Mouse (Mus musculus) lung, postnatal 0 days (tissue): ENCODE measurements at regions not wholly inside any gene's neighbourhood (a gene's known extent, or its start where the extent isn't known, plus 50 kb on each side); places are given as distances from the start of the nearest gene placed in this dataset.

ENCODE experiments used
- ATAC-seq: fragments of 200-750 bp; cut with Nextera tagmentation; 2 replicates; pipeline ENCODE4 v1.8.0; 2017; ENCODE audit warnings: moderate library complexity
- DNase-seq: peaks from one replicate; pipeline ENCODE4 v3.0.0-alpha.2; 2016; ENCODE audit warnings: low spot score
- H3K27ac ChIP-seq: fragments of 300-500 bp; sonication (generic); 2 replicates; pipeline ENCODE4 v1.5.1; 2014; ENCODE audit warnings: antibody characterized with exemption, mild to moderate bottlenecking, low read length, mixed read lengths
- H3K27me3 ChIP-seq: fragments of 300-500 bp; sonication (generic); replicated peaks from 2 replicates; pipeline ENCODE4 v1.6.1; 2014; ENCODE audit warnings: low read length, mixed read lengths; ENCODE audit not compliant: insufficient read depth
- H3K36me3 ChIP-seq: fragments of 300-500 bp; sonication (generic); 2 replicates; pipeline ENCODE4 v1.6.1; 2014; ENCODE audit warnings: low read length, mixed read lengths; ENCODE audit not compliant: insufficient read depth
- H3K4me1 ChIP-seq: fragments of 300-500 bp; sonication (generic); 2 replicates; pipeline ENCODE4 v1.6.1; 2014; ENCODE audit warnings: antibody characterized with exemption, low read depth, low read length, mixed read lengths; ENCODE audit not compliant: insufficient read depth
- H3K4me2 ChIP-seq: fragments of 300-500 bp; sonication (generic); replicated peaks from 2 replicates; pipeline ENCODE4 v1.6.1; 2014; ENCODE audit warnings: low read depth, mild to moderate bottlenecking, low read length, moderate library complexity, mixed read lengths
- H3K4me3 ChIP-seq: fragments of 300-500 bp; sonication (generic); 2 replicates; pipeline ENCODE4 v1.5.1; 2014; ENCODE audit warnings: low read depth, low read length
- H3K9ac ChIP-seq: fragments of 300-500 bp; sonication (generic); replicated peaks from 2 replicates; pipeline ENCODE4 v1.6.1; 2014; ENCODE audit warnings: low read depth, mild to moderate bottlenecking
- H3K9me3 ChIP-seq: fragments of 300-500 bp; sonication (generic); 2 replicates; pipeline ENCODE4 v1.6.1; 2016; ENCODE audit warnings: low read length, mixed read lengths
- CTCF ChIP-seq: IDR thresholded peaks from 2 replicates; pipeline ENCODE4 v1.5.1; 2016; ENCODE audit warnings: antibody characterized with exemption, mild to moderate bottlenecking
- EP300 ChIP-seq: IDR thresholded peaks from 2 replicates; pipeline ENCODE4 v1.6.1; 2016; ENCODE audit warnings: antibody characterized with exemption, mild to moderate bottlenecking, control low read depth
- WGBS: fragments of 180-500 bp; shearing (Covaris S2); extraction: QIAGEN DNeasy Blood & Tissue Kit; methylation state at CpG from one replicate; pipeline ENCODE4 v1.1.7; 2014; 5-methylcytosine and 5-hydroxymethylcytosine counted together

DNA sequence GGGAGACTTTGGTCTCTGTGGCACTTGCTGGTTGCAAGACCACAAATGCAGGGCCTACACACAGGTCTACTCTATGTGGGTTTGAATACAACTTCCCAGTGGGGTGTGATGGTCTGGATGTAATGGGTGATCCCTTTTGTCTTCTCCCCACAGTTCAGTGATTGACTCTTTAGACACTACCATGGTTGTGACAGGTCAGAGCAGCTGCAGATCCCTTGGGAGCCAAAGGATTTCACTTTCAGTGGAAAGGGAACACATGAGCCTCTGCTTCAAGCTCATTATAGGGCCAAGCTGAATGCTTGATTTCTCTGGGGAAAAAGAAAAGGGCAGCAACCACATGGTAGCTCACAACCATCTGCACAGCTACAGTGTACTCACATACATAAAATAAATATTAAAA lies 206.9 kb downstream of the Fndc1 start:
- H3K4me2 ChIP-seq: no peak overlapping the region
- H3K27me3 ChIP-seq: no peaks in the 10 kb centered on the region
- no peak overlapping the region for H3K9ac ChIP-seq
- no peaks in the 10 kb centered on the region for H3K36me3 ChIP-seq
- no peak overlapping the region for H3K27ac ChIP-seq
- no peaks in the 10 kb centered on the region for H3K4me1 ChIP-seq
- H3K4me3 ChIP-seq: no peak overlapping the region
- H3K9me3 ChIP-seq: no peaks in the 10 kb centered on the region
- no peak for DNase-seq
- no peak for ATAC-seq
- no peak for TF ChIP-seq EP300
- TF ChIP-seq CTCF: no peak

DNA sequence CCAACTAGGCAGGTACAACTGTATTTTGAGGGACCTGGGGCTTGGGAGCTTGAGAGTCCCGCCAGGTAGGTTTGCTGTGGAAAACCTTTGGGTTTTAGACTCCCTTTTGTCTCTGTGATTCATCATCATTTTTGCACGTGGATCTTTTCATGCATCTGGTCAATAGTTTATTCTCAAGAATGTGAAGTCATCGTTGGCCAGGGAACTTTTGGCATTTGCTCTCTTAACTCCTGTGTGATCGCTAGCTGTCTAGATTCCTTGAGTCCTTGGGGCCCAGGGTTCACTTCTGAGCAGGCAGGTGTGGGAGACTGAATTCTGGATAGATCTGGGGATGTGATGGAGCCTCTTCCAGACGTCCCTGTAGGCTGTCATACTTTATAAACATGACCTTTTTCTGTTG lies 207.5 kb downstream of the Fndc1 start:
- TF ChIP-seq EP300: no peak
- TF ChIP-seq CTCF: no peak
- H3K4me3 ChIP-seq: no peak overlapping the region
- H3K9ac ChIP-seq: no peak overlapping the region
- WGBS: 55% methylated on average over 5 of the region's 5 CpGs
- DNase-seq (no peak), ATAC-seq (no peak)
- H3K27me3 ChIP-seq: no peaks in the 10 kb centered on the region
- no peak overlapping the region for H3K4me2 ChIP-seq
- H3K36me3 ChIP-seq: no peaks in the 10 kb centered on the region
- no peaks in the 10 kb centered on the region for H3K4me1 ChIP-seq
- H3K9me3 ChIP-seq: no peaks in the 10 kb centered on the region
- H3K27ac ChIP-seq: no peak overlapping the region

DNA sequence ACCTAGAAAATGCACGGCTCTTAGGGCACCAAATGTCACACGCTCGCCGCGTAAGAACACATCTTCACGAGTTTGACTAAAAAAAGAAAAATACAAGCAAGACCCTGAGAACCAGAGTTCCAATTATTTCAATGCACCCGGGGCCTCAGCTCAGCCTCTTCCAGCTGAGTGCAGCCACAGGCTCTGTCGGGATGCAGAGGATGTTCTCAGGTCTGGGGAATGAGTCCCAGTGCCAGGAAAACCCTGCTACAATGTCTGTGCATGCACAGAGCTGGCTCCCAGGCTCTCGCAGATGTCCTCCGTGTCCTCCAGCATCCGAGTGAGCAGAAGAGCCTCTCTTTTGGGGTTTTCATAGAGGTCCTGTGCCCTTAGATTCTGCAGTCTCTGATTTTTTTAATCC lies 219.1 kb downstream of the Fndc1 start:
- DNase-seq (no peak), ATAC-seq (no peak)
- Histone ChIP-seq H3K27me3 (no peaks in the 10 kb centered on the region), H3K4me1 (no peaks in the 10 kb centered on the region), H3K36me3 (no peaks in the 10 kb centered on the region), H3K9me3 (no peaks in the 10 kb centered on the region), H3K4me3 (no peak overlapping the region), H3K4me2 (no peak overlapping the region), H3K27ac (no peak overlapping the region), H3K9ac (no peak overlapping the region)
- WGBS: 69% methylated on average over 11 of the region's 11 CpGs
- no peak for TF ChIP-seq CTCF
- no peak for TF ChIP-seq EP300

DNA sequence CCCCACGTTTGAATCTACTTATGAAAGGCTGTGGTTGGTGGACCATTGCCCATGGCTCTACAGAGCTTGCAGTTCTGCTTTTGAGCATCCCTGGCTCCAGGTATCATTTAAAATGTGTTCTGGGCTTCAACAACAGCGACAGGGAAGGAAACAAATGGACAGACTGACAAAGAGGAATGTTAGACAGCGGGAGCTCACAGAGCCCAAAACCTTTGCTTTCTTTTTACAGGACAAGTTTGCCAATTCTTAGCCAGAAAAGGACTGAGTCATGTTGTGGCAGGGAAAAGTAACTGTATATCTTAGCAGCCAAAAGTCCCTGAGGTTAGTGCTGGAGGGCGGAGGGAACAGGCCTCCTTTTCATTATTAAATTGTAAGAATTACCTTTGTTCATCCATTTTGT lies 219.7 kb downstream of the Fndc1 start:
- no peak for ATAC-seq
- no peak for TF ChIP-seq CTCF
- TF ChIP-seq EP300: no peak

DNA sequence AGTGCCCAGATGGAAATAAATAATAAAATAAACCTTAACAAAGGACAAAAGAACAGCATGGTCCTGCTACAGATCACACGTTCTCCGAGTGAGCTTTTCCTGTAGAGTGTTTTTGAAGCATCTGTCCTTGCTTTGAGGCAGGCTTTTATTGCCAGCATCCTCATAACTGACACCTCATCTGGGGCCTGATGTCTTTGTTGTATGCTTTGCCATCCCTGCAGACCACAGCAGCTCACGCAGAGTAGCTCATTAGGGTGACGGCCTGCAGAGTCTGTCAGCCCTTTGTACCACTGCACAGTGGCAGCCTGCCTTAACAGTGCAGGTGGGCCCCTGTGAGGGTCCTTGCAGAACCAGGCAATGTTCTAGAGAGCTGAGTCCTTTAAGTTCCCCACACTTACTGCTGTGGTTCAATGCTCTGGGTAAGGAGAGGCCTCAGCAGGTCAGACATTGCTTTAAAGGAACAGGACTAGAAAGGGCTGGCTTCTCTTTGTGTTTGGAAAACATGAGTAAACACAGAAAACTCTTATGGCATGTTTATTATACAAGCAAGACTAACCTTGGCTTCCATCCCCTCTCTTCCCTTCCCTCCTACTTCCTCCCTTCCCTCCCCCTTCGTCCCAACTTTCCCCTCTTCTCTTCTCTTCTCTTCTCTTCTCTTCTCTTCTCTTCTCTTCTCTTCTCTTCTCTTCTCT lies 219.7 kb upstream of the Unc93a2 start:
- Histone ChIP-seq H3K4me2 (no peak overlapping the region), H3K9ac (no peak overlapping the region), H3K27me3 (no peaks in the 10 kb centered on the region), H3K9me3 (no peaks in the 10 kb centered on the region), H3K36me3 (no peaks in the 10 kb centered on the region), H3K4me1 (no peaks in the 10 kb centered on the region), H3K4me3 (no peak overlapping the region), H3K27ac (no peak overlapping the region)
- 46% methylated on average over 5 of the region's 5 CpGs for WGBS
- DNase-seq (peak; percentile 42), ATAC-seq (peak; percentile 58)
- TF ChIP-seq CTCF (no peak), EP300 (0 out of 2 replicates have a peak, but pooled peaks have one; percentile 14)

More for the DNA sequence above, 219.7 kb downstream of the Fndc1 start:
- no peak for DNase-seq
- no peak overlapping the region for H3K9ac ChIP-seq
- no peaks in the 10 kb centered on the region for H3K27me3 ChIP-seq
- no peak overlapping the region for H3K4me2 ChIP-seq
- no peak overlapping the region for H3K4me3 ChIP-seq
- H3K9me3 ChIP-seq: no peaks in the 10 kb centered on the region
- WGBS: 75% methylated on average over 4 of the region's 4 CpGs
- no peak overlapping the region for H3K27ac ChIP-seq
- no peaks in the 10 kb centered on the region for H3K36me3 ChIP-seq
- no peaks in the 10 kb centered on the region for H3K4me1 ChIP-seq

DNA sequence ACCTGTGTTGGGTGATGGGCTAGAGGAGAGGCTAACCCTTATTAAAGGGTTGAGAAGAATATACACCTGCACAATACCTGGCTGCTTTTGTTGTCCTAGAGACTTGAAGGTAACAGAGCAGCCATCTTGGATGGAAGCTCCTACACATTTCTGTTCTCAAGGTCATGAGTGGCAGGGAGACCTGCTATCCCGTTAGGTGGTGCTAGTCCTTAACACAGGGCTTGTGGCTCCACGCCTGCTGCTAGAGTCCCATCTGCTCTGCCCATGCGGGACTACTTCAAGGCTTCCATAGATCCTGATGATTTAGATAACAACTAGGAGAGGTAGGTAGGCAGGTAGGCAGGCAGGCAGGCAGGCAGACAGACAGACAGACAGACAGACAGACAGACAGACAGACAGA lies 218.8 kb upstream of the Unc93a2 start:
- WGBS: 86% methylated on average over 3 of the region's 3 CpGs
- Histone ChIP-seq H3K9ac (no peak overlapping the region), H3K4me2 (no peak overlapping the region), H3K36me3 (no peaks in the 10 kb centered on the region), H3K27ac (no peak overlapping the region), H3K27me3 (no peaks in the 10 kb centered on the region), H3K4me1 (no peaks in the 10 kb centered on the region), H3K9me3 (no peaks in the 10 kb centered on the region), H3K4me3 (no peak overlapping the region)
- no peak for DNase-seq
- TF ChIP-seq CTCF (no peak), EP300 (no peak)
- no peak for ATAC-seq

DNA sequence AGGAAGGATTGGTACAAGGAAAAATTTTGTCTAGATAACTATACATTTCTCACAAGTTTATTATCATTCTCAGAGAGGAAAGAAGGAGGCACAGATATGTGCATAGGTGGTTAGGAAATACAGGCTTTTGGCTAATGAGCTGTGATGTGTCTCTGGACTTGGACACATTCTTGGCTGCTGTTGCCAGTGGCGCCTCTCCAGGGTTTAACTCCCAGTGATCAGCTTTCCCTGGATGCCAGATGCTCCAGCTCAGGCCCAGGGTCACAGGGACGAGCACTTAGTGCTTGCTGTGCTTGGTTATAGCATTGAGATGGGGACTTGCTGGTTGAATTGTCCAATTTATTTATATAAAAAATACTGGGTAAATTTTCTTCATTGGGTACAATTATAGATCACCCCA lies 215.3 kb upstream of the Unc93a2 start:
- Histone ChIP-seq H3K27ac (no peak overlapping the region), H3K4me3 (no peak overlapping the region), H3K36me3 (no peaks in the 10 kb centered on the region), H3K4me1 (no peaks in the 10 kb centered on the region), H3K9me3 (no peaks in the 10 kb centered on the region), H3K4me2 (no peak overlapping the region), H3K9ac (no peak overlapping the region), H3K27me3 (no peaks in the 10 kb centered on the region)
- TF ChIP-seq EP300: peak; percentile 37
- no peak for TF ChIP-seq CTCF
- ATAC-seq (peak; percentile 79), DNase-seq (peak; percentile 78)
- WGBS: 45% methylated on average over 2 of the region's 2 CpGs
